Mouse (Mus musculus) neutrophil, adult 83 days (primary cell): ENCODE results near the gene Zfp955b. TPM values are rescaled to one million over a fixed set of nuclear protein-coding genes. Genes with fewer than 3 reads are reported as not detected.

Experiments
- total RNA-seq, 2 experiments: library from RNA; stranded (reverse); gene quantifications; one replicate each; pipeline ENCODE4 v1.2.4; 2023

The Zfp955b gene
- total RNA-seq: 1 to 10 TPM; 2.5 to 2.6 TPM

DNA sequence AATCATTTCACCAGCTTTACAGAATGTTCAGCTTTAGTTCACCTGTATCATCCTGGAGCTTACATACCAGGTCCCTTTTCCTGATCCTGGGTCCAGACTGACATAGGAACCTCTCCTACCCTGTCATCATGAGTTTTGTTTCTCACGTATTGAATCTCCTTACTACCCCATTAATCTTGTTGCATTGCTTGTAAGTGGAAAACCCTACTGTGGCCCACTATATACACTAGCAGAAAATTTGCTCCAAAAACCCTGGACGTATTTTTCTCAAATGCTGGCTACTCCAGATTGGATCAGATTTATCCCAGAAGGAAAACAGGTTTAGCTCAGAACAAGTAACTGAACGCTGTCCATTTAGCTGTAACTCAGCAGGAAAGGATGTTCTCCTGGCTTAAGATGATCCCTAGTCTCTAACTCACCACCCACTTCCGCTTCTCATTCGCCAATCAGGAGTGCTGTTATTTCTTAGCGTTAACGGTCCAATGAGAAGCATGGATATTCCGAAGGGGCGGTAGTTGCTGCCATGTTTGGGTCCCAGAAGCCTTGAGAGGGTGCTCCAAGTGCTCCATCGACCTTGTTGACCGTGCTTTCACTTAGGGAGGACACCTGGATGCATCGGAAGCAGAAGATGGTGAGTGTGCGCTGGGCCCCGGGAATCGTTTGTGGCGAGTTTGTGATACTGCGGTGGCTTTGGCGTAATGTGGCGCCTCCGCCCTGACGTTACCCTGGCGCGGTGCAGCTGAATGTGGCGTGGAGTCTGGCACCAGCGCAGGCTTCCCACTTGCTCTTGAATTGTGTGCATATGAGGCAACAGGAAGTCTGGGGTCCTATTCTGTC, at the start of gene Zfp955b:
Zfp955b (plus strand) TSS at position 506 of the 837 bp plus-strand sequence.

DNA sequence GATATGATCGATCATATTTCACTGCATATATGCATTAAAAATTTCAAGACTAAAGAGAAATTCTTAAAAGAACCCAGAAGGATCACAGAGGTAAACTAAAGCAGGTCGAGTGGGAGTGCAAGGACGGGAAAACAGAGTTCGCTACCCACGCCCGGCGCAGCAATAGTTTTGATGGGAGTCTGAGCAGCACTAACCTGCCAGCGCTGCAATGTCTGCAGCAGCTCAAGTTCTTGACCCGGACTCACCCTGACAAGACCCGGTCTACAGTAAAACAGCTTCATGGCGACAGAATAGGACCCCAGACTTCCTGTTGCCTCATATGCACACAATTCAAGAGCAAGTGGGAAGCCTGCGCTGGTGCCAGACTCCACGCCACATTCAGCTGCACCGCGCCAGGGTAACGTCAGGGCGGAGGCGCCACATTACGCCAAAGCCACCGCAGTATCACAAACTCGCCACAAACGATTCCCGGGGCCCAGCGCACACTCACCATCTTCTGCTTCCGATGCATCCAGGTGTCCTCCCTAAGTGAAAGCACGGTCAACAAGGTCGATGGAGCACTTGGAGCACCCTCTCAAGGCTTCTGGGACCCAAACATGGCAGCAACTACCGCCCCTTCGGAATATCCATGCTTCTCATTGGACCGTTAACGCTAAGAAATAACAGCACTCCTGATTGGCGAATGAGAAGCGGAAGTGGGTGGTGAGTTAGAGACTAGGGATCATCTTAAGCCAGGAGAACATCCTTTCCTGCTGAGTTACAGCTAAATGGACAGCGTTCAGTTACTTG, 34.6 kb upstream of the Zfp955b start, which contains the start of gene Zfp955a:
Zfp955a (minus strand) TSS at position 616 of the 789 bp plus-strand sequence.

GRCm38 (mm10) chr17:33264376-33264775, 25.0 kb upstream of the Zfp955b start, which contains the start of gene Olfr63:
Gene Olfr63 (plus strand): TSS chr17:33264676.

Other genes with a start within 250 kb of the Zfp955b start
- not detected for gene 4921501E09Rik, start 221.5 kb upstream of the Zfp955b start, total RNA-seq
- 1 to 10 TPM; 1.8 to 2.7 TPM for gene Zfp563, start 200.2 kb upstream of the Zfp955b start, total RNA-seq
- gene Morc2b, start 149.9 kb upstream of the Zfp955b start, total RNA-seq: not detected
- not detected for gene Olfr55, start 121.1 kb upstream of the Zfp955b start, total RNA-seq
- not detected for gene Olfr239, start 98.2 kb upstream of the Zfp955b start, total RNA-seq
- not detected for gene Olfr1564, start 67.9 kb upstream of the Zfp955b start, total RNA-seq
- gene Zfp955a, start 34.4 kb upstream of the Zfp955b start, total RNA-seq: 1 to 10 TPM; 2.4 to 2.9 TPM
- gene Olfr63, start 24.9 kb upstream of the Zfp955b start, total RNA-seq: under 1 TPM in 1 of 2 experiments, not detected in 1; 0.11 TPM
- 1 to 10 TPM; 4.1 to 6.0 TPM for gene Zfp81, start 69.3 kb downstream of the Zfp955b start, total RNA-seq
- gene Zfp101, start 105.1 kb downstream of the Zfp955b start, total RNA-seq: 1 to 10 TPM; 6.0 to 8.0 TPM
- gene Actl9, start 143.4 kb downstream of the Zfp955b start, total RNA-seq: not detected
- 10 to 100 TPM; 41.3 to 45.8 TPM for gene Adamts10, start 234.7 kb downstream of the Zfp955b start, total RNA-seq